Mouse (Mus musculus) heart, adult 2 months (tissue): ENCODE data around the gene Pecr.
A peak's percentile ranks its signal among the peaks of the same experiment; 100 is the strongest.

Source experiments
- CTCF ChIP-seq: fragments of 200-600 bp; IDR thresholded peaks from 2 replicates; pipeline ENCODE4 v1.8.1; 2022; ENCODE audit warnings: antibody characterized with exemption, mild to moderate bottlenecking, moderate library complexity
- EP300 ChIP-seq: fragments of 200-500 bp; IDR thresholded peaks from 2 replicates; pipeline ENCODE4 v1.6.1; 2011; ENCODE audit warnings: low read depth, low read length, control low read depth; ENCODE audit not compliant: insufficient read depth
- POLR2A ChIP-seq: fragments of 200-500 bp; IDR thresholded peaks from 2 replicates; pipeline ENCODE4 v1.6.1; 2011; ENCODE audit warnings: mild to moderate bottlenecking, low read depth, low read length, control low read depth; ENCODE audit not compliant: insufficient read depth

- TF ChIP-seq CTCF (no peak), POLR2A (peak; percentile 86), EP300 (no peak; the same call in 1 of the 2 replicates)
These were observed 29.5 kb downstream of the Pecr start for GRCm38 (mm10) chr1:72254545-72255061.
